In the genomic region with DNA sequence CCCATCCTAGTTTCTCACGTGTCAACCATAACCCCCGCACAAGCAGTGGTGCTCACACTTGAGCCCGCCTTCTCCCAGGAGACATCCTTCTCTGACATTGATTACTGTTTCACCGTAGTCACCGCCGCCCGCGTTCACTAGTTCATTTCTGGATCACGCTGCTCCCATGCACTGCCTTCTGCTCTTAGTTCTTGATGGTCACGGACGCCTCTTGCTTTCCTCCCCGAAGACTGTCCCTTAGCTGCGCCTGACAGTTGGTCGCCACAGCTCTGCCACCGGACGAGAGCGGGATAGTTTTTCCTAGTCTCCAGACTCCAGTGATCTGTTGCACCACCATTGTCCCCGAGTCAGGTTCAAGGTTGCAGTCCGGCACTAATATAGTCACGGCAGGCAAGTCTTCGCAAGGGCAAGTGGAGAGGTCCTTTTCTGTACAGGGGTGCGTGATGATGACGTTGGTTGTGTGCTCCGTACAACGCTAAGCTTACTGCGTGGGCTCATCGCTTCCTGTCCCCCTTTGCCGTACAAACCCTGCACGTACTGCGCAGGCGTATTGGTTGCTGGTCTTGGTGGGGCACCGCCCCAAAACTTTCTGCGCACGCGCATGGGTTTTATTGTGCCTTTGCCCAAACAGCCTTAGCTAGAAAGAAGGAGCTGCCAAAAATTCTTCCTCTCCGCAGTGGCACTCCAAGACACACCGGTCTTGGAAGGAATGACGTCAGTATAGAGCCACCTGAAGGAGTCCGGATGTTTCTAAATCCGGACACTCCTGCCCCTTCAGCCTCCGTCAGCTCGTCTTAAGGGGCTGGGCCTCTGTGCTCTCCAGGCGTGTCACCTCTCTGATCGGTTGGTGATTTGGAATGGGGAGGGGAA, we compare ENCODE assay signal across 7 mouse cellular contexts. TPM values are rescaled to one million over a fixed set of nuclear protein-coding genes. Genes with fewer than 3 reads are reported as not detected.
DNase-seq lines count a peak whose midpoint lies in the region; ATAC-seq lines count a peak whose summit lies in the region.

A gene (plus strand): TSS at position 628 of the 870 bp plus-strand sequence.

- peaks cover 3% of the 10 kb centered on the region for H3K36me3 ChIP-seq in embryonic facial prominence, embryonic 11.5 days (replicated peaks; ENCODE audit: control insufficient read depth, insufficient read depth, low read depth, low read length)
- peaks cover 28% of the 10 kb centered on the region for H3K36me3 ChIP-seq in limb, embryonic 10.5 days
- H3K36me3 ChIP-seq in midbrain, embryonic 13.5 days: peaks cover 23% of the 10 kb centered on the region

- peak; percentile 90 for ATAC-seq in embryonic facial prominence, embryonic 11.5 days (replicated peaks; ENCODE audit: insufficient number of reproducible peaks, low FRiP score, low TSS enrichment, low read depth)
- peak; percentile 88 for ATAC-seq in granulocyte monocyte progenitor cell, adult 5-6 weeks (replicated peaks; ENCODE audit: poor library complexity, severe bottlenecking)
- ATAC-seq in midbrain, embryonic 13.5 days: peak; percentile 94

- H3K27me3 ChIP-seq in embryonic facial prominence, embryonic 11.5 days (ENCODE audit: control insufficient read depth, insufficient read depth, low read length): peaks cover 6% of the 10 kb centered on the region
- H3K27me3 ChIP-seq in limb, embryonic 10.5 days (ENCODE audit: low read depth, poor library complexity, severe bottlenecking): peaks cover 35% of the 10 kb centered on the region
- peaks cover 11% of the 10 kb centered on the region for H3K27me3 ChIP-seq in midbrain, embryonic 13.5 days

- peak within 1 kb of the TSS; percentile 84 for H3K4me2 ChIP-seq in embryonic facial prominence, embryonic 11.5 days (ENCODE audit: low read depth, low read length)
- peak within 1 kb of the TSS; percentile 86 for H3K4me2 ChIP-seq in midbrain, embryonic 13.5 days (replicated peaks)

- WGBS in embryonic facial prominence, embryonic 11.5 days: under 1% methylated on average over 44 of the region's 44 CpGs
- under 1% methylated on average over 44 of the region's 44 CpGs for WGBS in limb, embryonic 10.5 days
- under 1% methylated on average over 44 of the region's 44 CpGs for WGBS in midbrain, embryonic 13.5 days

- peaks cover 3% of the 10 kb centered on the region; the same call in 1 of the 2 replicates for H3K4me1 ChIP-seq in embryonic facial prominence, embryonic 11.5 days (ENCODE audit: control insufficient read depth, insufficient read depth, low read length)
- peaks cover 39% of the 10 kb centered on the region for H3K4me1 ChIP-seq in limb, embryonic 10.5 days
- peaks cover 44% of the 10 kb centered on the region for H3K4me1 ChIP-seq in midbrain, embryonic 13.5 days (replicated peaks)

- H3K9me3 ChIP-seq in embryonic facial prominence, embryonic 11.5 days (replicated peaks; ENCODE audit: control insufficient read depth, low read length): no peaks in the 10 kb centered on the region
- no peaks in the 10 kb centered on the region for H3K9me3 ChIP-seq in limb, embryonic 10.5 days (replicated peaks)
- H3K9me3 ChIP-seq in midbrain, embryonic 13.5 days: no peaks in the 10 kb centered on the region

- DNase-seq in adrenal gland, postnatal 14 days: peak; percentile 99
- DNase-seq in embryonic facial prominence, embryonic 11.5 days (ENCODE audit: low spot score): peak; percentile 100
- DNase-seq in kidney, adult 11 months: peak; percentile 99
- DNase-seq in limb, embryonic 10.5 days (ENCODE audit: low spot score): peak; percentile 98
- peak; percentile 90 for DNase-seq in spleen, adult 12 weeks (ENCODE audit: low spot score)

- H3K4me3 ChIP-seq in embryonic facial prominence, embryonic 11.5 days (ENCODE audit: low read depth, low read length): peak within 1 kb of the TSS; percentile 47
- peak within 1 kb of the TSS; percentile 64 for H3K4me3 ChIP-seq in limb, embryonic 10.5 days
- H3K4me3 ChIP-seq in midbrain, embryonic 13.5 days (replicated peaks): peak within 1 kb of the TSS; percentile 62

- no peak within 1 kb of the TSS; the same call in 1 of the 2 replicates for H3K27ac ChIP-seq in embryonic facial prominence, embryonic 11.5 days (replicated peaks; ENCODE audit: low read depth, low read length)
- peak within 1 kb of the TSS; percentile 92 for H3K27ac ChIP-seq in limb, embryonic 10.5 days
- H3K27ac ChIP-seq in midbrain, embryonic 13.5 days: peak within 1 kb of the TSS; percentile 87

- peak within 1 kb of the TSS; percentile 77 for H3K9ac ChIP-seq in embryonic facial prominence, embryonic 11.5 days (replicated peaks; ENCODE audit: low read length)
- H3K9ac ChIP-seq in midbrain, embryonic 13.5 days (replicated peaks): peak within 1 kb of the TSS; percentile 93

RNA-seq across cellular contexts. Expression of the gene that starts here (rescaled TPM):
- total RNA-seq in adrenal gland, postnatal 14 days (2021): 18.9 and 20.4 TPM in 2 replicates
- 8.0 and 8.7 TPM in 2 replicates for polyA plus RNA-seq in embryonic facial prominence, embryonic 11.5 days (2014; fragmentation: Nextera tagmentation; extraction: Ambion mirVana)
- total RNA-seq in granulocyte monocyte progenitor cell, adult 5-6 weeks (2014; fragmentation: Nextera tagmentation): 5.1 and 5.9 TPM in 2 replicates
- 3.3 and 4.2 TPM in 2 replicates for total RNA-seq in granulocyte monocyte progenitor cell, adult 5-6 weeks (2017)
- polyA plus RNA-seq in limb, embryonic 10.5 days (2016; fragmentation: Nextera tagmentation; extraction: Ambion mirVana): 6.5 and 8.4 TPM in 2 replicates
- polyA plus RNA-seq in midbrain, embryonic 13.5 days (2015; fragmentation: Nextera tagmentation; extraction: Ambion mirVana): 20.3 and 25.3 TPM in 2 replicates
